Mouse (Mus musculus): ENCODE results near the gene Iqschfp. TPM values are rescaled to one million over a fixed set of nuclear protein-coding genes. Genes with fewer than 3 reads are reported as not detected.

The Iqschfp gene
- polyA plus RNA-seq, 1 experiment from 2014 or later, result not detected

DNA sequence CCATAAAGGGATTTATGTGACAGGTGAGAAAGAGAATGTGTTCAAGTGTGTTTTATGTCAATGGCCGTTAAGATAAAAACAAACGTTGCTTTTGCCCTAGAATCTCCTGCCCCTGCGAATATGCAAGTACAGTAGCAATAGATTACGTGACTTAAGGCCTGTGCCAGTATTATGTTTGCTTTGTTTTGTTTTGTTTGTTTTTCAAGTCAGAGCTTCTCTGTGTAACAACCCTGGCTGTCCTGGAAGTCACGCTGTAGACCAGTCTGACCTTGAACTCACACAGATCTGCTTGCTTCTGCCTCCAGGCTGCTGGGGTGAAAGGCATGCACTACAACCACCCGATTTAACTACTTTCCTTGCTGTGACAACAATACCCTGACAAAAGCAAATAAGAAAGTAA lies 370.3 kb downstream of the Iqschfp start:
- ATAC-seq, result no peak
- Histone ChIP-seq H3K9ac (ENCODE audit: low read depth, low read length) (no peak overlapping the region), H3K27me3 (replicated peaks; ENCODE audit: control insufficient read depth, insufficient read depth, low read length) (no peaks in the 10 kb centered on the region), H3K36me3 (ENCODE audit: control insufficient read depth, insufficient read depth, low read length) (no peaks in the 10 kb centered on the region), H3K4me2 (ENCODE audit: low read depth, low read length) (no peak overlapping the region), H3K4me3 (ENCODE audit: low read length) (no peak overlapping the region), H3K27ac (ENCODE audit: low read length) (no peak overlapping the region), H3K4me1 (ENCODE audit: control insufficient read depth, insufficient read depth, low read length) (no peaks in the 10 kb centered on the region), H3K9me3 (ENCODE audit: control insufficient read depth, low read length) (no peaks in the 10 kb centered on the region)
- WGBS, result 42% methylated on average over 6 of the region's 6 CpGs

DNA sequence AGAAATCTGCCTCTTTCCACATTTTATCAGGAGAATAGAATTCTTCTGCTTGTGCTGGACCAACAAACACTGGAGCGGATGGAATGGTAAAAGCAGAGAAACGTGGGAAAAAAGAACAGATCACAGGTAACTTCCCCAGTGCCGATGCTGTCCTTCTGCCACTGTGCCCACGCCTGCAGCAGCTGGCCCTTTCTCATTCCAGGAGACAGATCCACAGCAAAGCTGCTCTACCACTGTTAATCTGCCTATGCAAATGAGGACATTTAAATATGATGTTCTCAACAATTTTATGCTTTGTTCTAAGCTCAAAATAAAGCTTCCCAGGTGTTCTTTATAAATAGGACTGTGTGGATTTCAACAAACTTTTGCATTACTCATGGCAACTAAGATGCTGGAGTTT lies 375.9 kb downstream of the Iqschfp start:
- 91% methylated on average over 4 of the region's 4 CpGs for WGBS
- H3K9me3 ChIP-seq (ENCODE audit: control insufficient read depth, low read length), result 0 out of 2 replicates have a peak, but pooled peaks cover 2% of the 10 kb centered on the region
- no peaks in the 10 kb centered on the region for H3K27me3 ChIP-seq (replicated peaks; ENCODE audit: control insufficient read depth, insufficient read depth, low read length)
- no peak overlapping the region for H3K9ac ChIP-seq (ENCODE audit: low read depth, low read length)
- no peak overlapping the region for H3K4me2 ChIP-seq (ENCODE audit: low read depth, low read length)
- no peak for ATAC-seq
- no peaks in the 10 kb centered on the region for H3K36me3 ChIP-seq (ENCODE audit: control insufficient read depth, insufficient read depth, low read length)
- no peak overlapping the region for H3K27ac ChIP-seq (ENCODE audit: low read length)
- H3K4me1 ChIP-seq (ENCODE audit: control insufficient read depth, insufficient read depth, low read length), result no peaks in the 10 kb centered on the region
- no peak overlapping the region for H3K4me3 ChIP-seq (ENCODE audit: low read length)

DNA sequence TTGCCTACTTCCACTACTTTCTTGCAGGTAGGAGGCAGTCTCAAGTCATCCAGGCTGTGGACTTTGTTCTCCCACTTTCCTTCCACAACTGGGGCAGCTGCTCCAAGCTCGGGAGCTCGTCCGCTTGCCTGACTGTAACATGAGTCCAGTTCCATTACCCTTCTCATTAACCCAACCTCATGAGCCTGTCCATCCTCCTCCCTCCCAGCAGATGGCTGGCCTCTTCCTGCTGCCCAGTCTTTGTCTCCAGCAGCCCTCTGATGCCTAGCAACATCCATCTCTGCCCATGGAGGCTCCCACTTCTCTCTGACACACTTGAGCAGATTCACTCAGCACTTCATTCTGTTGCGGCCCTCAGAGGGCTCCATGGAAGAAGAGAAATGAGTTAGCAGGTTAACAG lies 377.2 kb downstream of the Iqschfp start:
- Histone ChIP-seq H3K9me3 (ENCODE audit: control insufficient read depth, low read length) (0 out of 2 replicates have a peak, but pooled peaks cover 2% of the 10 kb centered on the region), H3K4me1 (ENCODE audit: control insufficient read depth, insufficient read depth, low read length) (no peaks in the 10 kb centered on the region), H3K4me3 (ENCODE audit: low read length) (no peak overlapping the region), H3K9ac (ENCODE audit: low read depth, low read length) (no peak overlapping the region), H3K27me3 (replicated peaks; ENCODE audit: control insufficient read depth, insufficient read depth, low read length) (no peaks in the 10 kb centered on the region), H3K4me2 (ENCODE audit: low read depth, low read length) (no peak overlapping the region), H3K27ac (ENCODE audit: low read length) (no peak overlapping the region), H3K36me3 (ENCODE audit: control insufficient read depth, insufficient read depth, low read length) (no peaks in the 10 kb centered on the region)
- ATAC-seq, result no peak
- 77% methylated on average over 4 of the region's 4 CpGs for WGBS

DNA sequence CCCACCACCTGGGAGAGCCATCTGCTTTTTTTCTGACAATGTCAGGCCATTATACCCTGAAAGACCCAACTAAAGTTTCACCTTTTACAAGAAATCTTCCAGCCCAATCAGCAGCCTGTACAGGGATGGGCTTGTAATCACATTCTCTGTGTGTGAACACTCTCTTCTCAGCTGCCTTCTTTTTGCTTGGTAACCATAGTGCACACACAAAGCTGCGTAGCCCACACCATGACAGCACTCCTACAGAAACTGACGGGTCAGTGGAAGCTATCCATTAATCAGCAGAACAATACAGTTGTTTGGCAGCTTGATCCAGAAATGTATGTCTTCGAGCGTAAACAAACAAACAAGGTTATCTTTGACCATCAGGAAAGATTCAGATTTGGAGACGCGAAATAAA lies 378.2 kb downstream of the Iqschfp start:
- no peak overlapping the region for H3K9ac ChIP-seq (ENCODE audit: low read depth, low read length)
- no peaks in the 10 kb centered on the region for H3K4me1 ChIP-seq (ENCODE audit: control insufficient read depth, insufficient read depth, low read length)
- no peak overlapping the region for H3K27ac ChIP-seq (ENCODE audit: low read length)
- 78% methylated on average over 6 of the region's 6 CpGs for WGBS
- no peaks in the 10 kb centered on the region for H3K27me3 ChIP-seq (replicated peaks; ENCODE audit: control insufficient read depth, insufficient read depth, low read length)
- no peak overlapping the region for H3K4me2 ChIP-seq (ENCODE audit: low read depth, low read length)
- ATAC-seq, result no peak
- H3K9me3 ChIP-seq (ENCODE audit: control insufficient read depth, low read length), result 0 out of 2 replicates have a peak, but pooled peaks cover 2% of the 10 kb centered on the region
- no peaks in the 10 kb centered on the region for H3K36me3 ChIP-seq (ENCODE audit: control insufficient read depth, insufficient read depth, low read length)
- no peak overlapping the region for H3K4me3 ChIP-seq (ENCODE audit: low read length)

DNA sequence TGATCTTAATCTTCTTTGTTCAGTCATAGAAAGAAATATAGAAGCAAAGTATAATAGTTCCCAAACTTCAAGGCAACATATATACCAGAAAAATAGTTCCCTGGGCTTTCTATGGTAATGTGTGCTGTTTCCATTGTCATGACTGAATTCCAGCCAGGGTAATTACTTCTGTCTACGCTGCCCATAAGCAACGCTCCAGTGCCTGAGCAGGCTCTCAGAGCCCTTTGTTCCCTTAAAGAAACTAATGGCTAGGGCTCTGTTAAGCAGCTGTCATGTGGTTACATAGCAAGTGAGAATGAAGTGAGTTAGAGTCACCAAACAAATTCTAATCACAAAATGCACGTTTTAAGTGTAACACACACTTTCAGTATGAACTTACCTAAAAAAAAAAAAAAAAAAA lies 379.4 kb downstream of the Iqschfp start:
- no peak overlapping the region for H3K9ac ChIP-seq (ENCODE audit: low read depth, low read length)
- no peaks in the 10 kb centered on the region for H3K27me3 ChIP-seq (replicated peaks; ENCODE audit: control insufficient read depth, insufficient read depth, low read length)
- WGBS, result 54% methylated on average over 3 of the region's 3 CpGs
- ATAC-seq, result no peak
- no peak overlapping the region for H3K27ac ChIP-seq (ENCODE audit: low read length)
- H3K4me3 ChIP-seq (ENCODE audit: low read length), result no peak overlapping the region
- no peaks in the 10 kb centered on the region for H3K36me3 ChIP-seq (ENCODE audit: control insufficient read depth, insufficient read depth, low read length)
- H3K4me1 ChIP-seq (ENCODE audit: control insufficient read depth, insufficient read depth, low read length), result no peaks in the 10 kb centered on the region
- H3K4me2 ChIP-seq (ENCODE audit: low read depth, low read length), result no peak overlapping the region
- 0 out of 2 replicates have a peak, but pooled peaks cover 2% of the 10 kb centered on the region for H3K9me3 ChIP-seq (ENCODE audit: control insufficient read depth, low read length)

DNA sequence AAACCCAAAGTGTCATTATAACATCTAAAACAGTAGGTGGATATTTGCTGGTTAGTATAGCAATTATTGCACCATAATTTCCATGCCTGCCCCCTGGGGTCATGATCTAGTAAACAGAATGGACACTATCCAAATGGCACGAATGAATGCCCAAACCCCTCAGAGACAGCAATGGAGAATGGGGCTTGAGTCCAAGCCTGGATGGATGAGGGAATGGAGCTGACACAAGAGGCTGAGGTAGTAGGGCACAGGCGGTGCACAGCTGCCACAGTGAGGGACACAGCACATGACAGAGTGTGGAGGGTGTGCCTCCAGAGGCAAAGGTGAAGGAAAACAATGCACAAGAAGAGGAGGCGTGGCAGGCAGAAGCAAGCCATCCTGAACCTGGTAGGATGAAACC lies 379.8 kb downstream of the Iqschfp start:
- 77% methylated on average over 3 of the region's 3 CpGs for WGBS
- Histone ChIP-seq H3K4me3 (ENCODE audit: low read length) (no peak overlapping the region), H3K4me2 (ENCODE audit: low read depth, low read length) (no peak overlapping the region), H3K27ac (ENCODE audit: low read length) (no peak overlapping the region), H3K27me3 (replicated peaks; ENCODE audit: control insufficient read depth, insufficient read depth, low read length) (no peaks in the 10 kb centered on the region), H3K4me1 (ENCODE audit: control insufficient read depth, insufficient read depth, low read length) (no peaks in the 10 kb centered on the region), H3K9ac (ENCODE audit: low read depth, low read length) (no peak overlapping the region), H3K9me3 (ENCODE audit: control insufficient read depth, low read length) (0 out of 2 replicates have a peak, but pooled peaks cover 2% of the 10 kb centered on the region), H3K36me3 (ENCODE audit: control insufficient read depth, insufficient read depth, low read length) (no peaks in the 10 kb centered on the region)
- ATAC-seq, result no peak

DNA sequence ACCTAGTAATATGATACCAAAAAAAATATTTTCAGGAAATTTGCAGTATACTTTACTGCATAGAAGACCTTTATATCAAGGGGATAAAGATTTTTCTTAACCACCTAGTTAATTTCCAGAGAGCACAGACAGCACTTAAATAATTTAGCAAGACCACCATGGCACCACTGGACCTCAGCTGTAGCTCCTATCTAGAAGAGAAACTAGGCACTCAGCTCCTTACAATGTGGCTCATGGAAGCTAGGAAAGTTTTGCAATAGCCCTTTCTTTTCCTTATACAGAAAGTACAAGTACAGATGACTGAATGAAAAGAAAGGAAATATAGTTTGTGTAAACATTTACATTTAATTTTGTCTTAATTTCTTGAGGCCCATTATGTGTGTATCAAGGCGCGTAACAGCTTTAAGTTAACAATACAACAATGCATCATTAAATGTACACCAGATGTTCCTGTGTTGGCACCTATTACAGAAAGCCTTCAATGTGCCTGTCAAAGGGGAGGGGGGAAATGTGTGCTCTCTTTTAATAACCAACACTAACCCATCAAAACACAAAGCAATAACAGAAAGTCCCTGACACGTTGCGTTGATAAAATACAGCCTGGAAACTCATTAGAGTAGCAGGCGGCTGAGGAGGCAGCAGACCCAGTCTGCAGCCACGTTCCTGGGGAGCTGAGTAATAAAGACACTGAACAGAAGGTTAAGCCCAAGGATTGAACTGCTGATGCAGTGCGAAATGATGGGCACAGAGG lies 391.0 kb downstream of the Iqschfp start:
- Histone ChIP-seq H3K4me1 (ENCODE audit: control insufficient read depth, insufficient read depth, low read length) (0 out of 2 replicates have a peak, but pooled peaks cover 2% of the 10 kb centered on the region), H3K4me2 (ENCODE audit: low read depth, low read length) (peak overlapping the region; percentile 14; the same call in 1 of the 2 replicates), H3K27ac (ENCODE audit: low read length) (peak overlapping the region; percentile 33; the same call in 1 of the 2 replicates), H3K4me3 (ENCODE audit: low read length) (no peak overlapping the region), H3K9me3 (ENCODE audit: control insufficient read depth, low read length) (no peaks in the 10 kb centered on the region), H3K9ac (ENCODE audit: low read depth, low read length) (no peak overlapping the region), H3K36me3 (ENCODE audit: control insufficient read depth, insufficient read depth, low read length) (no peaks in the 10 kb centered on the region), H3K27me3 (replicated peaks; ENCODE audit: control insufficient read depth, insufficient read depth, low read length) (no peaks in the 10 kb centered on the region)
- peak; percentile 59 for ATAC-seq
- WGBS, result 36% methylated on average over 7 of the region's 7 CpGs

DNA sequence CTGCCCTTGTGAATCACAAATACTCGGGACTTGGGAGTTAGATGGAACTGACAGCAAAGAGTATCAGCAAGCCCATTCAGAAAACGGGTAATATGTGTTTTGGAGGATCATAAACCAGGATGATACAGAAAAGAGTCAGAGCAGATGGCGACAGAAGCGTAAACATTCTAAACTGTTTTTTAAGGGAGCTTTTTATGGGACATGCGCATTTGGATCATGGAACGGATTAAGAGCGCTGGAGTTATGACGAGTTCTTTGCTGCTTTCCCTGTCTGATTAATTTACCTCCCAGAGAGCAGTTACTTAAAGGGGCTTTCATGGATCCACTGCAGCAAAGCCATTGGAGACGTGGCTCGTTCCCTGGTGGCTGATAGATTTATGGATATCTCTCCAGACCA lies 391.6 kb downstream of the Iqschfp start:
- Histone ChIP-seq H3K27ac (ENCODE audit: low read length) (peak overlapping the region; percentile 33; the same call in 1 of the 2 replicates), H3K9ac (ENCODE audit: low read depth, low read length) (no peak overlapping the region), H3K4me3 (ENCODE audit: low read length) (no peak overlapping the region), H3K27me3 (replicated peaks; ENCODE audit: control insufficient read depth, insufficient read depth, low read length) (no peaks in the 10 kb centered on the region), H3K4me2 (ENCODE audit: low read depth, low read length) (peak overlapping the region; percentile 14; the same call in 1 of the 2 replicates), H3K36me3 (ENCODE audit: control insufficient read depth, insufficient read depth, low read length) (no peaks in the 10 kb centered on the region), H3K9me3 (ENCODE audit: control insufficient read depth, low read length) (no peaks in the 10 kb centered on the region), H3K4me1 (ENCODE audit: control insufficient read depth, insufficient read depth, low read length) (0 out of 2 replicates have a peak, but pooled peaks cover 2% of the 10 kb centered on the region)
- 38% methylated on average over 10 of the region's 10 CpGs for WGBS
- no peak for ATAC-seq

DNA sequence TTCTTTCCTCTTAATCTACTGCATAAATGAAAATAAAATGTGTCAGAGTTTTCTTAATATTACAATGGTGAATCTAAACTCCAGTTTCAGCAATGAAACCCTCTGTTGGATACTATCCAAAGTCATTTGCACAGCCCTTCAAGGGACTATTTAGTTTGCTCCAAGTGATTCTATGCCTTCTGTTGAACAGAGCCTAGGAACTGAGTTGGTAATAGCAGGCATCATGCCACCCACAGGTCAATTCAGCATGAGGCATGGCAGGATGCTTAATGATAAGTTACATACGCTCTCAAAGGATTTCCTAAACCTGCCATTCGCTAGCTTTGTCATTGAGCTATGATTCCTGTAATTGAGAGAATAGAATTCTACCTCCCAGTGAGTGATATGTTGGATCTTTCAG lies 392.5 kb downstream of the Iqschfp start:
- no peak overlapping the region for H3K9ac ChIP-seq (ENCODE audit: low read depth, low read length)
- no peaks in the 10 kb centered on the region for H3K36me3 ChIP-seq (ENCODE audit: control insufficient read depth, insufficient read depth, low read length)
- no peaks in the 10 kb centered on the region for H3K27me3 ChIP-seq (replicated peaks; ENCODE audit: control insufficient read depth, insufficient read depth, low read length)
- no peaks in the 10 kb centered on the region for H3K9me3 ChIP-seq (ENCODE audit: control insufficient read depth, low read length)
- 0 out of 2 replicates have a peak, but pooled peaks cover 2% of the 10 kb centered on the region for H3K4me1 ChIP-seq (ENCODE audit: control insufficient read depth, insufficient read depth, low read length)
- no peak overlapping the region for H3K27ac ChIP-seq (ENCODE audit: low read length)
- H3K4me3 ChIP-seq (ENCODE audit: low read length), result no peak overlapping the region
- WGBS, result 87% methylated on average over 2 of the region's 2 CpGs
- no peak overlapping the region for H3K4me2 ChIP-seq (ENCODE audit: low read depth, low read length)
- ATAC-seq, result no peak

All from intestine, embryonic 16.5 days (tissue).